Mouse (Mus musculus): ENCODE measurements at regions not wholly inside any gene's neighbourhood (a gene's known extent, or its start where the extent isn't known, plus 50 kb on each side); places are given as distances from the start of the nearest gene placed in this dataset.

GRCm38 (mm10) chr2:9782698-9783097 lies 98.4 kb upstream of the 4930412O13Rik start:
- TF ChIP-seq JUND (IDR thresholded peaks at IDR 0.05; ENCODE audit: low read depth, low read length) = no peak
- no peak for TF ChIP-seq TBP (IDR thresholded peaks at IDR 0.05; ENCODE audit: low read depth, low read length)
- TF ChIP-seq GABPA (IDR thresholded peaks at IDR 0.05; ENCODE audit: low read depth, low read length) = no peak
- TF ChIP-seq ELF1 (IDR thresholded peaks at IDR 0.05; ENCODE audit: low read depth, low read length) = no peak
- no peak for TF ChIP-seq CTCF (IDR thresholded peaks at IDR 0.05 in 2 of 3, conservative IDR thresholded peaks at IDR 0.05 in 1 of 3; ENCODE audit: control insufficient read depth in 1 of 3, insufficient read depth in 1 of 3, low read depth in 2 of 3, low read length in 3 of 3, poor library complexity in 1 of 3, severe bottlenecking in 1 of 3)
- no peak for TF ChIP-seq MAX (IDR thresholded peaks at IDR 0.05; ENCODE audit: low read length)
- TF ChIP-seq POLR2A (IDR thresholded peaks at IDR 0.05; ENCODE audit: control insufficient read depth in 1 of 2, insufficient read depth in 1 of 2, low read depth in 1 of 2, low read length in 2 of 2, poor library complexity in 1 of 2) = no peak
